Mouse (Mus musculus) kidney, postnatal 0 days (tissue): Measurements from ENCODE around the gene Sdk1. TPM values are rescaled to one million over a fixed set of nuclear protein-coding genes. Genes with fewer than 3 reads are reported as not detected.

Source experiments
- ATAC-seq: fragments of 200-750 bp; cut with Nextera tagmentation; replicated peaks from 2 replicates; pipeline ENCODE4 v1.8.0; 2017; ENCODE audit warnings: low read depth, moderate number of reproducible peaks, moderate TSS enrichment, moderate library complexity; ENCODE audit not compliant: low FRiP score
- DNase-seq: peaks from one replicate; pipeline ENCODE4 v3.0.0-alpha.2; 2016; ENCODE audit warnings: low spot score
- H3K27ac ChIP-seq: fragments of 300-500 bp; sonication (generic); 2 replicates; pipeline ENCODE4 v1.5.1; 2014; ENCODE audit warnings: mild to moderate bottlenecking
- H3K27me3 ChIP-seq: fragments of 300-500 bp; sonication (generic); 2 replicates; pipeline ENCODE4 v1.6.1; 2014; ENCODE audit warnings: low read length, mixed read lengths; ENCODE audit not compliant: insufficient read depth
- H3K36me3 ChIP-seq: fragments of 300-500 bp; sonication (generic); 2 replicates; pipeline ENCODE4 v1.6.1; 2014; ENCODE audit warnings: low read length, mixed read lengths; ENCODE audit not compliant: insufficient read depth
- H3K4me1 ChIP-seq: fragments of 300-500 bp; sonication (generic); replicated peaks from 2 replicates; pipeline ENCODE4 v1.6.1; 2014; ENCODE audit warnings: antibody characterized with exemption, low read length, mixed read lengths; ENCODE audit not compliant: insufficient read depth
- H3K4me2 ChIP-seq: fragments of 300-500 bp; sonication (generic); 2 replicates; pipeline ENCODE4 v1.6.1; 2014; ENCODE audit warnings: mild to moderate bottlenecking, low read length, moderate library complexity, mixed read lengths
- H3K4me3 ChIP-seq: fragments of 300-500 bp; sonication (generic); replicated peaks from 2 replicates; pipeline ENCODE4 v1.5.1; 2014; ENCODE audit warnings: low read depth, low read length
- H3K9ac ChIP-seq: fragments of 300-500 bp; sonication (generic); 2 replicates; pipeline ENCODE4 v1.6.1; 2014; ENCODE audit warnings: low read depth, low read length
- H3K9me3 ChIP-seq: fragments of 300-500 bp; sonication (generic); replicated peaks from 2 replicates; pipeline ENCODE4 v1.6.1; 2016; ENCODE audit warnings: low read length, inconsistent platforms, mixed read lengths
- CTCF ChIP-seq: IDR thresholded peaks from 2 replicates; pipeline ENCODE4 v1.5.1; 2016; ENCODE audit warnings: antibody characterized with exemption, low read depth, mild to moderate bottlenecking, moderate library complexity
- WGBS: fragments of 180-500 bp; shearing (Covaris S2); extraction: QIAGEN DNeasy Blood & Tissue Kit; methylation state at CpG from one replicate; pipeline ENCODE4 v1.1.7; 2014; 5-methylcytosine and 5-hydroxymethylcytosine counted together
- polyA plus RNA-seq: library from polyadenylated mRNA; unstranded; fragments of >200 nt; fragmentation: Nextera tagmentation; extraction: Ambion mirVana; gene quantifications from 2 replicates; pipeline ENCODE4 v1.2.1, GENCODE M21; 2015

The Sdk1 gene
- polyA plus RNA-seq, 1 experiment from 2014 or later = 2.1 TPM

DNA sequence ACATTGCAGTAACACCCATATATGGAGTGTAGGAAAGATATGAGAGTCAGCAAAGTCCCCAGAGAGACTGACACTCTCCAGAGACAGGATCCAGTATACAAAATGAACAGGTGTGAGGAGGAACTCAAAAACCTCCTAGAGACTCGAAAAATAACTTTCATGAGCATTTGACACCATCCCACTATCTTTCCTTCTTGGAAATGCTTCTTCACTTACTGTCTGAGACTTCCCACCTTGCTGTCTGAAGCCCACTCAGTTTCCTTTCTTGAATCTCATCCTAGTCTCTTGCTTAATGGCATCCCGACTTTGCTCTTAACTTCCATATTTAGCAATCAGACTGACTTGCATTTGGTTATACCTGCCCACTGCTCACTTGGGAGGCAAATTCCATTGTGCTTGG lies 40.5 kb downstream of the Sdk1 start:
- no peak overlapping the region for H3K9ac ChIP-seq
- H3K4me2 ChIP-seq = no peak overlapping the region
- H3K4me3 ChIP-seq = no peak overlapping the region
- H3K4me1 ChIP-seq = no peaks in the 10 kb centered on the region
- H3K9me3 ChIP-seq = no peaks in the 10 kb centered on the region
- no peaks in the 10 kb centered on the region for H3K36me3 ChIP-seq
- TF ChIP-seq CTCF = no peak
- no peaks in the 10 kb centered on the region for H3K27me3 ChIP-seq
- no peak overlapping the region for H3K27ac ChIP-seq
- ATAC-seq (no peak), DNase-seq (no peak)
- 63% methylated on average over 2 of the region's 2 CpGs for WGBS

DNA sequence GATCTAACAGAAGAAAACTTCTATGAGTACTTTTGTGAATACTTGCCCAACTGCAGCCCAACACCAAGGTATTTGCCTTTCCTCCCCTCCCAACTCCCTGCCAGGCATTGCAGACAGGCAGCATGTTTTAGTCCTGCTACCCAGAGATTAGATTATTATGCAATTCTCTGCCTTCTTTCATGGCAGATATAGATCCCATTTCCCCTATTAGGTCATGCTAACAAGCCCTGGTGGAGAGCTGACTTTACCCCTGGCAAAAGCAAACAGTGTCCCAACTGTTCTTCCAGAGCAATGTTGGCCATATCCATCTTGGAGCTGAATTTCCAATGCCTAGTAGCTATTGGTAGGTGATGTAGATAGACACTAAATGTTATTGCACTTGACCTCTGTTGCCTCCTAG lies 48.3 kb downstream of the Sdk1 start:
- H3K4me3 ChIP-seq = no peak overlapping the region
- H3K4me1 ChIP-seq = no peaks in the 10 kb centered on the region
- no peak for ATAC-seq
- no peaks in the 10 kb centered on the region for H3K36me3 ChIP-seq
- H3K4me2 ChIP-seq = no peak overlapping the region
- DNase-seq = no peak
- no peaks in the 10 kb centered on the region for H3K27me3 ChIP-seq
- no peak for TF ChIP-seq CTCF
- no peak overlapping the region for H3K9ac ChIP-seq
- H3K9me3 ChIP-seq = no peaks in the 10 kb centered on the region
- H3K27ac ChIP-seq = no peak overlapping the region

DNA sequence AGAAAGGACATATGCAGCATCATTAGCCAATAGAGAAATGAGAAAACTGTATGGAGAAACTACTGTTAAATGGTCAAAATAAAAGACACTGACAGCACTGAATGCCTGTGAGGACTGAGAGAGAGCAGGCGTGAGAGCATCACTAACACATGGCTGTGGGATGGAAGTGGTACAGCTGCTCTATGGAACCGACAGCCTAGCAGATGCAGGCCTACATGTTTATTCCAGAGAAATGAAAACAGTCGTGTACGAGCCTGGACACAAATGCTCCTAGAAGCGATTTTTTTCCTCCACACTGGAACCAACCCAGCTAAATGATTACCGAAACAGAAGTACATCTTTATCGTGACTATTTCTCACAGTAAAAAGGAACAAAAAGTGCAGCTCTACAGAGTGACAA lies 54.0 kb downstream of the Sdk1 start:
- H3K4me3 ChIP-seq = no peak overlapping the region
- no peak overlapping the region for H3K27ac ChIP-seq
- no peak for ATAC-seq
- no peaks in the 10 kb centered on the region for H3K4me1 ChIP-seq
- no peak for TF ChIP-seq CTCF
- no peak overlapping the region for H3K9ac ChIP-seq
- H3K4me2 ChIP-seq = no peak overlapping the region
- no peaks in the 10 kb centered on the region for H3K36me3 ChIP-seq
- no peaks in the 10 kb centered on the region for H3K9me3 ChIP-seq
- DNase-seq = no peak
- WGBS = 76% methylated on average over 7 of the region's 7 CpGs
- H3K27me3 ChIP-seq = no peaks in the 10 kb centered on the region

DNA sequence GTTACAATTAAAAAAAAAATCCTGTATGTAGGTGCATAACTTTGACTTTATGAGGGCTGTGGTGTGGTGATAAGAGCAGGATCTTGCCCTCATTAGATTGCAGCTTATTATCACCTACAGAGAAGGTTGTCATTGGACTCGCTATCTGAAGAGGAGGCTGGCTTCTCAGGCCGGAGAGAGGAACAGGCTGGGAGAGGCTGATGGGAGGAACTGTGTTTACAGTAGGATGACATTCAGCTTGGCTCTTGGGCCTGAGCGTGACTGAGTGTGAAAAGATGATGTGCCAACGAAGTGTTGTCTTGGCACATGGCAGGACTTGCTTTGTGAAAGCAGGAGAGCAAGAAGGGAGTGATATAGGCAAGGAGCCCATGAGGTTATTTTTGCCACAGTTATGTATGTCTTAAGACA lies 61.0 kb downstream of the Sdk1 start:
- TF ChIP-seq CTCF = no peak
- Histone ChIP-seq H3K4me2 (no peak overlapping the region), H3K27ac (no peak overlapping the region), H3K9me3 (no peaks in the 10 kb centered on the region), H3K36me3 (no peaks in the 10 kb centered on the region), H3K4me3 (no peak overlapping the region), H3K9ac (no peak overlapping the region), H3K27me3 (no peaks in the 10 kb centered on the region), H3K4me1 (no peaks in the 10 kb centered on the region)
- ATAC-seq = no peak
- DNase-seq = no peak
- WGBS = 71% methylated on average over 4 of the region's 4 CpGs

DNA sequence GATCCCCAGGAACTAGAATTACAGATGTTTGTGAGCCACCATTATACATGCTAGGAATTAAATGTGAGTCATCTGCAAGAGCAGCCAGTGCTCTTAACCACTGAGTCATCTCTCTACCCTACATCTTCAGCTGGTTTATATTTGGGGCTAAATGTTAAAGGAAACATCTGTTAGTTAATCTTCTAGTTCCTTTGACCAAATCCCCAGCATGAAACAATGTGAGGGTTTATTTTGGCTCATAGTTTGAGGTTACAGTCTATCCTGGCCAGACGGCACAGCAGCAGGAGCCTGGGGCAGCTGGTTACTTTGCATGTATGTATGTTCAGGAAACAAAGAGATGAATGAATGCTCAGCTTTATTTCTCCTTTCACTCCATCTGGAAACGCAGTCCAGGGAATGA lies 62.5 kb downstream of the Sdk1 start:
- H3K4me2 ChIP-seq = no peak overlapping the region
- no peaks in the 10 kb centered on the region for H3K27me3 ChIP-seq
- DNase-seq (no peak), ATAC-seq (no peak)
- 66% methylated on average over 2 of the region's 2 CpGs for WGBS
- no peak overlapping the region for H3K27ac ChIP-seq
- no peak overlapping the region for H3K4me3 ChIP-seq
- H3K36me3 ChIP-seq = no peaks in the 10 kb centered on the region
- H3K9ac ChIP-seq = no peak overlapping the region
- no peaks in the 10 kb centered on the region for H3K4me1 ChIP-seq
- no peak for TF ChIP-seq CTCF
- no peaks in the 10 kb centered on the region for H3K9me3 ChIP-seq

DNA sequence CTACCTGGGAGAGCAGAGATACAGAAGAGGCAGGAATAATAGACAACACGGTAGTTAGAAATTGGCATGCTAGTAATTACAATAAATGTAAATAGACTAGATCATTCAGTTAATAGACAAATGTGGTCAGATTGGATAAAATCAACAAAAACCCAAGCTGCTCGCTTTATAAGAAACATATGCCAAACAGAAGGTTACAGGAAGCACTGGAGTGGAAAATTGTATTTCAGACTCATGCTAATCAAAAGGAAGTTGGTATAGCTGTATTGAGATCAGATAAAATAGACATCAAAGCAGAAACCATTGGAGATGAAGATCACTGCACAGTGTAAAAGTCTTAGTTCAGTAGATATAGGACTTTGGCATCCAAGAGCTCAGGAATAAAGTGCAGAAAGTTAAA lies 63.4 kb downstream of the Sdk1 start:
- WGBS = 73% methylated on average over 2 of the region's 2 CpGs
- Histone ChIP-seq H3K9me3 (no peaks in the 10 kb centered on the region), H3K4me2 (no peak overlapping the region), H3K4me1 (no peaks in the 10 kb centered on the region), H3K36me3 (no peaks in the 10 kb centered on the region), H3K4me3 (no peak overlapping the region), H3K27me3 (no peaks in the 10 kb centered on the region), H3K27ac (no peak overlapping the region), H3K9ac (no peak overlapping the region)
- TF ChIP-seq CTCF = no peak
- ATAC-seq (no peak), DNase-seq (no peak)

DNA sequence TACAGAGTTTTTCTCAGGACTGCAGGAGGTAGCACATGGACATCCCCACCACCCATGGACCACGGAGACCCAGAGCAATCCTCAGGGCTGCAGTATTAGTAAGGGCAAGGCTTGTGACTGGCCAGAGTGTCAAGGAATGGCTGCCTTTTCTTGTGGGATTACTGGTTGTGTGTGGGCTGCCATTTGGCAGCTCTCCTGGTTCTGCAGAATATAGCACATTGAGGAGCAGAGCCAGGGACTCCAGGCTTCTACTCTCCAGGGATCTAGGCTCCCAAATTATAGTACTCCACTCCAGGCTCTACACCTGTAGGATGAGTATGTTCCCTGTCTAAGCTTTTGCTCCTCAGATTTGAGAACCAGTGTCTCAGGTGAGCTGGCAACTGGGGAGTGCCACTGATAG lies 69.4 kb downstream of the Sdk1 start:
- no peaks in the 10 kb centered on the region for H3K27me3 ChIP-seq
- no peak overlapping the region for H3K4me3 ChIP-seq
- ATAC-seq (no peak), DNase-seq (no peak)
- H3K9me3 ChIP-seq = no peaks in the 10 kb centered on the region
- no peak overlapping the region for H3K9ac ChIP-seq
- H3K4me2 ChIP-seq = no peak overlapping the region
- no peak overlapping the region for H3K27ac ChIP-seq
- no peaks in the 10 kb centered on the region for H3K4me1 ChIP-seq
- TF ChIP-seq CTCF = no peak
- H3K36me3 ChIP-seq = no peaks in the 10 kb centered on the region
- 84% methylated on average over 1 of the region's 1 CpGs for WGBS
